Mouse (Mus musculus) hindbrain, embryonic 10.5 days (tissue): Measurements from ENCODE around the gene Zwilch. TPM values are rescaled to one million over a fixed set of nuclear protein-coding genes. Genes with fewer than 3 reads are reported as not detected.
"Not testable (repeated sequence)": the region's sequence is repeated elsewhere in the genome, so short reads cannot be mapped to it uniquely, and the experiment has no call there.

Experiments
- DNase-seq: peaks from one replicate; pipeline ENCODE4 v3.0.0-alpha.2; 2017; ENCODE audit warnings: low spot score
- H3K27ac ChIP-seq: fragments of 300-500 bp; sonication (generic); 2 replicates; pipeline ENCODE4 v1.5.1; 2016; ENCODE audit warnings: mild to moderate bottlenecking, moderate library complexity
- H3K27me3 ChIP-seq: fragments of 300-500 bp; sonication (generic); 2 replicates; pipeline ENCODE4 v1.6.1; 2016; ENCODE audit warnings: mild to moderate bottlenecking; ENCODE audit not compliant: poor library complexity, insufficient read depth, severe bottlenecking
- H3K36me3 ChIP-seq: fragments of 300-500 bp; sonication (generic); 2 replicates; pipeline ENCODE4 v1.6.1; 2016; ENCODE audit warnings: mild to moderate bottlenecking, moderate library complexity
- H3K4me1 ChIP-seq: fragments of 300-500 bp; sonication (generic); replicated peaks from 2 replicates; pipeline ENCODE4 v1.6.1; 2016; ENCODE audit warnings: mild to moderate bottlenecking
- H3K4me3 ChIP-seq: fragments of 300-500 bp; sonication (generic); 2 replicates; pipeline ENCODE4 v1.5.1; 2016; ENCODE audit warnings: mild to moderate bottlenecking, moderate library complexity
- H3K9me3 ChIP-seq: fragments of 300-500 bp; sonication (generic); 2 replicates; pipeline ENCODE4 v1.6.1; 2016; ENCODE audit warnings: mild to moderate bottlenecking, moderate library complexity
- WGBS: fragments of 180-500 bp; shearing (Covaris S2); methylation state at CpG from one replicate; pipeline ENCODE4 v1.1.7; 2016; 5-methylcytosine and 5-hydroxymethylcytosine counted together
- polyA plus RNA-seq: library from polyadenylated mRNA; unstranded; fragments of >200 nt; fragmentation: Nextera tagmentation; extraction: Ambion mirVana; gene quantifications from 2 replicates; pipeline ENCODE4 v1.2.1, GENCODE M21; 2016

Gene Zwilch
- polyA plus RNA-seq, 1 experiment from 2014 or later = 24.8 TPM

DNA sequence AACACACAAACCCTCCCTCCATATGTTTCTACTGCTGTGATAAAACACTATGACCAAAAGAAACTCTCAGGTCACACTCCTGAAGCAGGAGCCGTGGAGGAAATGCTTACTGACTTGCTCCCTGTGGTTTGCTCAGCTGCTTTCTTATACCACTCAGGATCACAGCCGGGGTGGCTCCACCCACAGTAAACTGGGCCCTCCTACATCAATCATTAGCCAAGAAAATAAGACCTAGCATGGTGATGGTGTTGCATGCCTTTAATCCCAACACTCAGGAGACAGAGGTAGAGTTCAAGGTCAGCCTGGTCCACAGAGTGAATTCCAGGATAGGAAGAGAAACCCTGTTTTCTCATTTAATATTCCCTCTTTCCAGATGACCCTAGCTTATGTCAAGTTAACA lies 27.0 kb upstream of the Zwilch start:
- Histone ChIP-seq H3K4me3 (no peak overlapping the region), H3K4me1 (no peaks in the 10 kb centered on the region), H3K36me3 (peaks cover 89% of the 10 kb centered on the region)

DNA sequence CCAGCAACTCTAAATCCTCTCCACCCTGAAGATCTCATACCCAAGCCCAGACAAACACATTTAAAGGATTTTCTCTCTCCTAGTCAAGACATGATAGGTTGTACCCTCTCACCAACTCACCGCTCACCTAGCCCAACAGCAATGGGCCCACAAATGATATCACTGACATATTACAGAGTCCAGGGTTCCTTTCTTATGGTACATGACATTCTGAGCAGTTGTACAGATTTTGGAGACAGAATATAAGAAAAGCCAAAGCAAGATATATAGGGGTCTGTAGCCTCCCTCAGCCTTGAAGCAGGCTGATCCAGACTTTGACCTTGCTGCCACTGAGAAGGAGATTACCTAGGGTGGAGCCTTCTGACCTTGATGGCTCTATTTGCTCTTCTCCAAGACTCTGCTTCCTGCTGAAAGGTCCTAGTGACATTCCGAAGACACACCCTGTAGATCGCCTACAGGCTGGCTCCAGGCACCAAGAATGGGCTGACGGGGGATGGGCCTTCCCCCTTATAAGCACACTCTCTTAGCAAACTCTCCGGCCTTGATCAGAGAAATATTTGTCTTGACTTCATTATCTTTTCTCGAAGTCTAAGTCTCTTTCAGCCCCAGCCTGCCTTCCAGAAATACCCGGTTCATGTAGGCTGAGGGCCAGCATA lies 26.0 kb upstream of the Zwilch start:
- not testable (repeated sequence) for H3K27ac ChIP-seq, DNase-seq, H3K27me3 ChIP-seq, H3K9me3 ChIP-seq, H3K4me3 ChIP-seq, H3K4me1 ChIP-seq
- 92% methylated on average over 7 of the region's 7 CpGs for WGBS
- H3K36me3 ChIP-seq = peaks cover 89% of the 10 kb centered on the region

More for the DNA sequence above, 27.0 kb upstream of the Zwilch start:
- DNase-seq = no peak
- WGBS = 86% methylated on average over 2 of the region's 2 CpGs
- Histone ChIP-seq H3K27me3 (no peaks in the 10 kb centered on the region), H3K27ac (no peak overlapping the region), H3K9me3 (no peaks in the 10 kb centered on the region)

DNA sequence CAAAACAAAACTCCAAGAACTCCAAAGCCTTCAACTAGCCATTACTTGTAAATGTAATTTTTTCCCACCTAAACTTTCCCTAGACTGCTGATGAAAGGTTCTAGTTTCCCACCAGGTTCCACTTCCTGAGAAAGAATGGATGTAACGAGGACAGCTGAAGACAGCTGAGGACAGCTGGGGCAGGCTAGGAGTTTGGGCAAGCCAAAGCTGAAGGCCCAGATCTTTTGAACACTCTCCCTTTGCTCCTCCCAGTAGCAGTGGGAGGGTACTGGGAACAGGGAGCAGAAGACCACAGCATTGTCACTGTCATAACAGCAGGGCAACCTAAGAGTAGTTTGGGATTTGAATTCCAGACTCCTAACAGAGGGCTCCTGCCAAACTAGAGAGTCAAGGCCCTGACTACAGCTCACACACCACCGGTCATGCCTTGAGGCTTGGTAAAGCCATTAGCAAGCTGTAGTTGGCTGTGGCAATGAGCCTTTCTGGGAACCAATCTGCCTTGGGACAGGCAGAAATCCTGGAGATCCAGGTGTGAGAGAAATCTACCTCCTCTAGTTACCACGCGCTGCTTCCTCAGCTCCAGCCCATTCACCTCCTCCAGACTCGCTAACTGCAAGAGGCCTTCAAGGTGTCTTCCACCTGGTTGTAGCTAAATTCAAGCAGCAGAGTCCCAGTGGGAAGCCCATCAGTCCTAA lies 25.3 kb upstream of the Zwilch start:
- H3K9me3 ChIP-seq = no peaks in the 10 kb centered on the region
- no peak overlapping the region for H3K27ac ChIP-seq
- peaks cover 89% of the 10 kb centered on the region for H3K36me3 ChIP-seq
- no peaks in the 10 kb centered on the region for H3K27me3 ChIP-seq
- no peak overlapping the region for H3K4me3 ChIP-seq
- DNase-seq = no peak
- WGBS = 91% methylated on average over 5 of the region's 5 CpGs
- no peaks in the 10 kb centered on the region for H3K4me1 ChIP-seq

- Histone ChIP-seq H3K27me3 (no peaks in the 10 kb centered on the region), H3K4me1 (no peaks in the 10 kb centered on the region), H3K4me3 (no peak overlapping the region), H3K36me3 (peaks cover 89% of the 10 kb centered on the region), H3K27ac (no peak overlapping the region), H3K9me3 (no peaks in the 10 kb centered on the region)
- 93% methylated on average over 8 of the region's 8 CpGs for WGBS
- no peak for DNase-seq
Observed at GRCm38 (mm10) chr9:64197524-64197923, 24.6 kb upstream of the Zwilch start.

GRCm38 (mm10) chr9:64195554-64195953 lies 22.6 kb upstream of the Zwilch start:
- Histone ChIP-seq H3K9me3 (no peaks in the 10 kb centered on the region), H3K27ac (no peak overlapping the region), H3K4me1 (no peaks in the 10 kb centered on the region), H3K27me3 (no peaks in the 10 kb centered on the region), H3K4me3 (no peak overlapping the region), H3K36me3 (peaks cover 90% of the 10 kb centered on the region)
- DNase-seq = no peak
- WGBS = 82% methylated on average over 4 of the region's 4 CpGs

- Histone ChIP-seq H3K27me3 (no peaks in the 10 kb centered on the region), H3K9me3 (no peaks in the 10 kb centered on the region), H3K36me3 (peaks cover 90% of the 10 kb centered on the region), H3K27ac (no peak overlapping the region), H3K4me3 (no peak overlapping the region), H3K4me1 (no peaks in the 10 kb centered on the region)
- no peak for DNase-seq
- 94% methylated on average over 1 of the region's 1 CpGs for WGBS
Observed at GRCm38 (mm10) chr9:64193879-64194278, 21.0 kb upstream of the Zwilch start.

DNA sequence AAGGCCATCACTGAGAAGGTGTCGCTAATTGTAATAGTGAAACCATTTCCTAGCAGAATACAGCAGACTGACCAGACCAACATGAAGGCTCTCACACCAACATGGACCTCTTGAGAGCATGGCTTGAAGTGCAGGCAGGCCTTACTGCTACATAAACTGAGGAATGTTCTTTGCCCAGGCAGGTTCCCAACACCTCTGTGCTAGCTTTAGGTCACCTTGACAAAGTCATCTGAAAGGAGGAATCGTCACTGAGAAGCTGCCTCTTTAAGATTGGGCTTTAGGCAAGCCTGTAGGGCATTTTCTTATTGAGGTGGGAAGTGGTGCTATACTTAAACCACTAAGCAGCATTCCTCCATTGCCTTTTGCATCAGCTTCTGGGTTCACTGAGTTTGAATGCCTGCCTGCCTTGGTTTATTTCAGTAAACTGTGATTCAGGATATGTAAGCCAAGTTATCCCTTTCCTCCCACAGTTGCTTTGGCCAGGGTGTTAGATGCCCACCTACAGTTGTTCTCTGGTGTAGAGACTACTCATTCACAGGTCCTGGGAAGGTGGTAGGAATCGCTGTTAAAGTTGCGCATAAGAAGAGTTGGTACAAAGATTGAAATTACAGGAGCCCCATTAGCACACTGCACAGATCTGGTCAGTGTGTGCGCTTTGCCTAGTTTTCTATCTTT lies 11.4 kb upstream of the Zwilch start:
- DNase-seq = no peak
- Histone ChIP-seq H3K9me3 (no peaks in the 10 kb centered on the region), H3K27ac (no peak overlapping the region), H3K27me3 (no peaks in the 10 kb centered on the region), H3K36me3 (peaks cover 92% of the 10 kb centered on the region), H3K4me3 (no peak overlapping the region), H3K4me1 (peaks cover 10% of the 10 kb centered on the region)
- 95% methylated on average over 5 of the region's 5 CpGs for WGBS

DNA sequence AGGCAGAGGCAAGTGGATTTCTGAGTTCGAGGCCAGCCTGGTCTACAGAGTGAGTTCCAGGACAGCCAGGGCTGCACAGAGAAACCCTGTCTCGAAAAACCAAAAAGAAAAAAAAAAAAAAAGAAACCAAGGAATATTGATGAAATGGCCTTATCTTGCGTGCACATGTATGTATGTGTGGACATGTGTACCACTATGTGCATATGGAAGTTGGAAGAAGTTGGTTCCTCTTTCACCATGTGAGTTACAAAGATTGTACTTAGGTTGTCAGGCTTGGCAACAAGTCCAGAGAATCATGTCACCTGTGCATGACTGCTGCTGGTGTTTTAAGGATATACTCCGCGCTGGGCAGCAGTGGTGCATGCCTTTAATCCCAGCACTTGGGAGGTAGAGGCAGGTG lies 10.4 kb upstream of the Zwilch start:
- WGBS = 91% methylated on average over 5 of the region's 5 CpGs
- Histone ChIP-seq H3K36me3 (peaks cover 90% of the 10 kb centered on the region), H3K4me1 (peaks cover 19% of the 10 kb centered on the region)
- not testable (repeated sequence) for H3K9me3 ChIP-seq, DNase-seq, H3K27ac ChIP-seq, H3K4me3 ChIP-seq, H3K27me3 ChIP-seq

- peak; percentile 92 for DNase-seq
- Histone ChIP-seq H3K36me3 (peaks cover 86% of the 10 kb centered on the region), H3K4me3 (peak within 1 kb of the TSS; percentile 73), H3K4me1 (peaks cover 34% of the 10 kb centered on the region), H3K9me3 (no peaks in the 10 kb centered on the region), H3K27ac (peak within 1 kb of the TSS; percentile 86), H3K27me3 (no peaks in the 10 kb centered on the region)
- WGBS = under 1% methylated on average over 35 of the region's 35 CpGs
Observed at GRCm38 (mm10) chr9:64178974-64179646, 6.2 kb upstream of the Zwilch start, which contains the start of gene Snapc5. Gene Snapc5 (plus strand): TSS chr9:64179274.

DNA sequence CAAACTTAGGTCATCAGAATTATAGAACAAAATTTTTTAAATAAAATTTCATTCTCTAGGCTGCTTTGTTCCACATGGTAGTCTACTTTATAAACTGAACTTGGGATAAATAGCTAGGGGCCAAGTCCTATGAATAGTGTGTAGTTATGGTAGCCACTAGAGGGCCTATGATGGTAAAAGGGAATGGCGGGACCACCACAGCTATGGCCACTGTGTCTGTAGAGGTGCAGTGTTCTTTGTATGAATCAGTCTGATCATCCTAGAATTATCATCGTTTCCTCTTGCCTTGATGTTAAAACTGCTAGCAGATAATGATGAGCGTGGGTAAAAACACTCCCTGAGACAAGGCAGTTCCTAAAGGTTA lies 5.7 kb upstream of the Zwilch start:
- H3K4me3 ChIP-seq = peak overlapping the region; percentile 73
- WGBS = 44% methylated on average over 3 of the region's 3 CpGs
- no peaks in the 10 kb centered on the region for H3K27me3 ChIP-seq
- H3K27ac ChIP-seq = peak overlapping the region; percentile 86
- no peak for DNase-seq
- peaks cover 35% of the 10 kb centered on the region for H3K4me1 ChIP-seq
- H3K9me3 ChIP-seq = no peaks in the 10 kb centered on the region
- H3K36me3 ChIP-seq = peaks cover 83% of the 10 kb centered on the region

- H3K27ac ChIP-seq = no peak overlapping the region
- peaks cover 50% of the 10 kb centered on the region for H3K4me1 ChIP-seq
- H3K4me3 ChIP-seq = no peak overlapping the region; the same call in 1 of the 2 replicates
- H3K27me3 ChIP-seq = no peaks in the 10 kb centered on the region
- DNase-seq = no peak
- WGBS = 95% methylated on average over 11 of the region's 11 CpGs
- H3K9me3 ChIP-seq = no peaks in the 10 kb centered on the region
- peaks cover 52% of the 10 kb centered on the region for H3K36me3 ChIP-seq
Observed at GRCm38 (mm10) chr9:64175378-64175777, 2.5 kb upstream of the Zwilch start.

DNA sequence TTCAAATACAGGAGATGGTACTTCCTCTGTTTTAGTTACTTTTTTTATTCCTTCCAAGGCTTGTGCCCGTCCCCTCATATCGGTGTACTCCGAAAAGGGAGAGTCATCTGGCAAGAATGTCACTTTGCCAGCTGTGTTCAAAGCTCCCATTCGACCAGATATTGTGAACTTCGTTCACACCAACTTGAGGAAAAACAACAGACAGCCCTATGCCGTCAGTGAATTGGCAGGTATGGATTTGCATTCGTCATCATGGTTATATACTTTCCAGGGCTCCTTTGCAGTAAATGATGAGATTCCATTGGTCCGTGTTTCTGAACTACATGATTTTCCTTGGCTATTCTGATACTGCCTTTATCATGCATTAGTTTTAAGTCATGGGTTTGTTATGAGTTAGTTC lies 1.9 kb upstream of the Zwilch start:
- H3K4me3 ChIP-seq = peak overlapping the region; percentile 96
- no peak for DNase-seq
- H3K27ac ChIP-seq = no peak overlapping the region
- no peaks in the 10 kb centered on the region for H3K27me3 ChIP-seq
- peaks cover 46% of the 10 kb centered on the region for H3K36me3 ChIP-seq
- H3K4me1 ChIP-seq = peaks cover 45% of the 10 kb centered on the region
- no peaks in the 10 kb centered on the region for H3K9me3 ChIP-seq
- 75% methylated on average over 8 of the region's 8 CpGs for WGBS

- DNase-seq = no peak
- peaks cover 46% of the 10 kb centered on the region for H3K36me3 ChIP-seq
- no peaks in the 10 kb centered on the region for H3K9me3 ChIP-seq
- H3K27ac ChIP-seq = peak overlapping the region; percentile 97
- no peaks in the 10 kb centered on the region for H3K27me3 ChIP-seq
- H3K4me1 ChIP-seq = peaks cover 40% of the 10 kb centered on the region
- peak overlapping the region; percentile 96 for H3K4me3 ChIP-seq
Observed at GRCm38 (mm10) chr9:64174341-64174740, 1.4 kb upstream of the Zwilch start.
